Mouse (Mus musculus): ENCODE measurements at regions not wholly inside any gene's neighbourhood (a gene's known extent, or its start where the extent isn't known, plus 50 kb on each side); places are given as distances from the start of the nearest gene placed in this dataset.

- DNase-seq (ENCODE audit: low spot score in 2 of 2) = peak in 1 of 2 experiments; percentile 19
These were observed 66.3 kb downstream of the Fam50b start for GRCm38 (mm10) chr13:34800906-34801305.

GRCm38 (mm10) chr13:34806532-34807092 is 68.5 kb upstream of the Prpf4b start:
- DNase-seq (ENCODE audit: low spot score in 2 of 2) = no peak

GRCm38 (mm10) chr13:34809536-34809935 is 65.6 kb upstream of the Prpf4b start:
- DNase-seq (ENCODE audit: low spot score in 2 of 2) = no peak

- peak in 1 of 2 experiments; percentile 12 for DNase-seq (ENCODE audit: low spot score in 2 of 2)
These were observed 60.7 kb upstream of the Prpf4b start for GRCm38 (mm10) chr13:34814161-34815056.

- DNase-seq (ENCODE audit: low spot score in 2 of 2) = no peak
These were observed 60.1 kb upstream of the Prpf4b start for GRCm38 (mm10) chr13:34815057-34815410.

- DNase-seq (ENCODE audit: low spot score in 2 of 2) = no peak
These were observed 56.9 kb upstream of the Prpf4b start for GRCm38 (mm10) chr13:34818211-34818610.

- DNase-seq (ENCODE audit: low spot score in 2 of 2) = no peak
These were observed 54.7 kb upstream of the Prpf4b start for GRCm38 (mm10) chr13:34820423-34820822.

- DNase-seq (ENCODE audit: low spot score in 2 of 2) = no peak
These were observed 53.2 kb upstream of the Prpf4b start for GRCm38 (mm10) chr13:34821946-34822345.

GRCm38 (mm10) chr13:34824157-34824556 is 50.9 kb upstream of the Prpf4b start:
- DNase-seq (ENCODE audit: low spot score in 2 of 2) = no peak

Measured in left cerebral cortex, adult 8-10 months (tissue).